Mouse (Mus musculus): ENCODE measurements around the gene Hadh.

DNA sequence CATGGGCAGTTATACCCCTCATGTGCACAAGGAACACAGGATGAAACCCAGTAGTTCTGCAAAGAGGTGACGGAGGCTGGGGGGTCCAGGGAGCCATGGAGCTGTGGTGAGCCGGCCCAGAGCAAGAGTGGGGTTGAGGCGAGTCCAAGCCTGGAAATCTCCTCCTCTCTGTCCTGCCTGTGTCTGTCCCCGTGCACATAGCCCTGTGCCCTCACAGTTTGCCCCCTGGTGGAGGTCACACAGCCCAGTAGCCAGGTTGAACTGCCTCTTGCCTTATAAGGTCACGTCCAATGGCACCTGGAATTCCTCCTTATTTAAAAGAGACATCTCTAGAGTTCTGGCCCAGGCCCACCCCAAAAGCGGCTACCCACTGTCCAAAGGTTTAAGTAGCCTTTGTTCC, 24.5 kb downstream of the Hadh start:
- TF ChIP-seq CTCF (IDR thresholded peaks at IDR 0.05; ENCODE audit: borderline replicate concordance, extremely low read depth, insufficient read depth, insufficient read length) (no peak), POLR2A (IDR thresholded peaks at IDR 0.05; ENCODE audit: borderline replicate concordance, extremely low read depth, insufficient read depth, insufficient read length, poor library complexity, severe bottlenecking) (no peak)
